Mouse (Mus musculus): Measurements from ENCODE around the gene Pnlip.

Pnlip gene

GRCm38 (mm10) chr19:58726551-58726950, 74.3 kb downstream of the Pnlip start:
- DNase-seq (ENCODE audit: low spot score) = no peak

GRCm38 (mm10) chr19:58727756-58728155, 75.5 kb downstream of the Pnlip start:
- no peak for DNase-seq (ENCODE audit: low spot score)

GRCm38 (mm10) chr19:58728445-58729031, 76.2 kb downstream of the Pnlip start, which contains the start of gene Pnliprp1:
TSS of gene Pnliprp1 (plus strand) at chr19:58728887.
- no peak for DNase-seq (ENCODE audit: low spot score)
